Comparison of ENCODE assay signal across 17 mouse cellular contexts in genomic region chr15:101317814-101318500, GRCm38 (mm10). TPM values are rescaled to one million over a fixed set of nuclear protein-coding genes. Genes with fewer than 3 reads are reported as not detected.
DNase-seq lines count a peak whose midpoint lies in the region; ATAC-seq and TF ChIP-seq lines count a peak whose summit lies in the region.
"Had no signal": no experiment of that assay in that cellular context is flagged by ENCODE, and none has a peak within 500 bp of the region (broad histone marks: within the 10 kb centered on the region; RNA-seq: fewer than 3 reads in every experiment).

No protein-coding gene starts in this region.

- no peak overlapping the region for H3K4me3 ChIP-seq in heart, embryonic 12.5 days
- H3K4me3 ChIP-seq in lung, postnatal 0 days (ENCODE audit: low read depth, low read length), result no peak overlapping the region
- no peak overlapping the region for H3K4me3 ChIP-seq in liver, embryonic 13.5 days (replicated peaks)
- H3K4me3 ChIP-seq in stomach, postnatal 0 days (ENCODE audit: low read depth, low read length), result no peak overlapping the region
- no peak overlapping the region for H3K4me3 ChIP-seq in midbrain, embryonic 11.5 days (ENCODE audit: low read depth, low read length)
- H3K4me3 ChIP-seq: hindbrain, embryonic 10.5 days; midbrain, embryonic 13.5 days; neural tube, embryonic 13.5 days had no signal

- H3K4me2 ChIP-seq in heart, embryonic 12.5 days, result no peak overlapping the region
- no peak overlapping the region for H3K4me2 ChIP-seq in lung, postnatal 0 days (replicated peaks; ENCODE audit: low read depth, low read length)
- peak overlapping the region; percentile 40; the same call in 1 of the 2 replicates for H3K4me2 ChIP-seq in liver, embryonic 13.5 days
- H3K4me2 ChIP-seq in stomach, postnatal 0 days (replicated peaks; ENCODE audit: low read depth), result no peak overlapping the region
- no peak overlapping the region for H3K4me2 ChIP-seq in midbrain, embryonic 11.5 days
- H3K4me2 ChIP-seq: midbrain, embryonic 13.5 days; neural tube, embryonic 13.5 days had no signal

- H3K9me3 ChIP-seq in heart, embryonic 12.5 days (replicated peaks), result 0 out of 2 replicates have a peak, but pooled peaks cover 2% of the 10 kb centered on the region
- no peaks in the 10 kb centered on the region for H3K9me3 ChIP-seq in lung, postnatal 0 days (ENCODE audit: low read length)
- H3K9me3 ChIP-seq in liver, embryonic 13.5 days (replicated peaks), result no peaks in the 10 kb centered on the region
- H3K9me3 ChIP-seq in stomach, postnatal 0 days (ENCODE audit: control insufficient read depth, low read length), result no peaks in the 10 kb centered on the region
- H3K9me3 ChIP-seq in midbrain, embryonic 11.5 days (ENCODE audit: control insufficient read depth, low read length), result no peaks in the 10 kb centered on the region
- H3K9me3 ChIP-seq: hindbrain, embryonic 10.5 days; midbrain, embryonic 13.5 days; neural tube, embryonic 13.5 days had no signal

- peaks cover 50% of the 10 kb centered on the region for H3K4me1 ChIP-seq in heart, embryonic 12.5 days (replicated peaks)
- no peaks in the 10 kb centered on the region; the same call in 1 of the 2 replicates for H3K4me1 ChIP-seq in lung, postnatal 0 days (ENCODE audit: insufficient read depth, low read depth, low read length)
- peaks cover 38% of the 10 kb centered on the region for H3K4me1 ChIP-seq in liver, embryonic 13.5 days (replicated peaks)
- no peaks in the 10 kb centered on the region for H3K4me1 ChIP-seq in stomach, postnatal 0 days (replicated peaks; ENCODE audit: control insufficient read depth, insufficient read depth)
- H3K4me1 ChIP-seq in midbrain, embryonic 11.5 days (ENCODE audit: control insufficient read depth, insufficient read depth, low read length), result peaks cover 4% of the 10 kb centered on the region; the same call in 1 of the 2 replicates

- TF ChIP-seq CTCF in lung, postnatal 0 days (IDR thresholded peaks at IDR 0.05), result peak; percentile 5; the same call in 1 of the 2 replicates
- TF ChIP-seq CTCF in stomach, postnatal 0 days (IDR thresholded peaks at IDR 0.05; ENCODE audit: low read depth), result 0 out of 2 replicates have a peak, but pooled peaks have one; percentile 4

- no peaks in the 10 kb centered on the region for H3K27me3 ChIP-seq in heart, embryonic 12.5 days (replicated peaks)
- H3K27me3 ChIP-seq in lung, postnatal 0 days (replicated peaks; ENCODE audit: insufficient read depth, low read length), result no peaks in the 10 kb centered on the region
- no peaks in the 10 kb centered on the region; the same call in 1 of the 2 replicates for H3K27me3 ChIP-seq in liver, embryonic 13.5 days
- no peaks in the 10 kb centered on the region for H3K27me3 ChIP-seq in stomach, postnatal 0 days (ENCODE audit: control insufficient read depth, insufficient read depth, low read length)
- no peaks in the 10 kb centered on the region for H3K27me3 ChIP-seq in midbrain, embryonic 11.5 days (ENCODE audit: control insufficient read depth, insufficient read depth, low read length)
- H3K27me3 ChIP-seq: midbrain, embryonic 13.5 days had no signal

- no peaks in the 10 kb centered on the region for H3K36me3 ChIP-seq in heart, embryonic 12.5 days
- H3K36me3 ChIP-seq in lung, postnatal 0 days (ENCODE audit: insufficient read depth, low read length), result no peaks in the 10 kb centered on the region
- no peaks in the 10 kb centered on the region for H3K36me3 ChIP-seq in liver, embryonic 13.5 days
- H3K36me3 ChIP-seq in stomach, postnatal 0 days (ENCODE audit: control insufficient read depth, insufficient read depth, low read length), result no peaks in the 10 kb centered on the region
- H3K36me3 ChIP-seq in midbrain, embryonic 11.5 days (ENCODE audit: control insufficient read depth, insufficient read depth, low read length), result no peaks in the 10 kb centered on the region
- H3K36me3 ChIP-seq: hindbrain, embryonic 10.5 days; midbrain, embryonic 13.5 days; neural tube, embryonic 13.5 days had no signal

- H3K9ac ChIP-seq in heart, embryonic 12.5 days, result no peak overlapping the region
- H3K9ac ChIP-seq in lung, postnatal 0 days (replicated peaks; ENCODE audit: low read depth), result no peak overlapping the region
- no peak overlapping the region for H3K9ac ChIP-seq in liver, embryonic 13.5 days
- no peak overlapping the region for H3K9ac ChIP-seq in stomach, postnatal 0 days (ENCODE audit: low read length)
- H3K9ac ChIP-seq in midbrain, embryonic 11.5 days (ENCODE audit: low read length), result no peak overlapping the region
- H3K9ac ChIP-seq: liver, embryonic 14.5 days; midbrain, embryonic 13.5 days; neural tube, embryonic 13.5 days had no signal

- peak overlapping the region; percentile 79; the same call in 1 of the 2 replicates for H3K27ac ChIP-seq in heart, embryonic 12.5 days (ENCODE audit: poor library complexity, severe bottlenecking)
- H3K27ac ChIP-seq in lung, postnatal 0 days (ENCODE audit: low read length), result no peak overlapping the region; the same call in 1 of the 2 replicates
- H3K27ac ChIP-seq in liver, embryonic 13.5 days, result peak overlapping the region; percentile 53
- no peak overlapping the region for H3K27ac ChIP-seq in stomach, postnatal 0 days (replicated peaks)
- no peak overlapping the region for H3K27ac ChIP-seq in midbrain, embryonic 11.5 days (ENCODE audit: low read depth, low read length)
- H3K27ac ChIP-seq: hindbrain, embryonic 10.5 days; liver, embryonic 14.5 days; midbrain, embryonic 13.5 days; neural tube, embryonic 13.5 days had no signal

- ATAC-seq in heart, embryonic 12.5 days (ENCODE audit: insufficient number of reproducible peaks, low FRiP score), result no peak
- no peak for ATAC-seq in lung, postnatal 0 days
- no peak for ATAC-seq in liver, embryonic 13.5 days (ENCODE audit: low read depth)
- no peak for ATAC-seq in stomach, postnatal 0 days (ENCODE audit: low FRiP score, low TSS enrichment)
- no peak for ATAC-seq in midbrain, embryonic 11.5 days (ENCODE audit: low FRiP score)
- ATAC-seq: midbrain, embryonic 13.5 days had no signal

- TF ChIP-seq EP300 in lung, postnatal 0 days (IDR thresholded peaks at IDR 0.05), result no peak
- no peak for TF ChIP-seq EP300 in stomach, postnatal 0 days (optimal IDR thresholded peaks at IDR 0.05)

- WGBS in heart, embryonic 12.5 days, result 71% methylated on average over 2 of the region's 2 CpGs
- 49% methylated on average over 2 of the region's 2 CpGs for WGBS in lung, postnatal 0 days
- 25% methylated on average over 2 of the region's 2 CpGs for WGBS in liver, embryonic 13.5 days (ENCODE audit: insufficient replicate concordance)
- 83% methylated on average over 2 of the region's 2 CpGs for WGBS in stomach, postnatal 0 days
- WGBS in midbrain, embryonic 11.5 days, result 78% methylated on average over 2 of the region's 2 CpGs

- no peak for DNase-seq in heart, adult 9 months (ENCODE audit: low spot score in 2 of 2)
- no peak for DNase-seq in lung, postnatal 0 days (ENCODE audit: low spot score)
- no peak for DNase-seq in lung, postnatal 14 days
- no peak for DNase-seq in liver, embryonic 13.5 days
- no peak for DNase-seq in stomach, postnatal 0 days (ENCODE audit: low spot score)
- DNase-seq in frontal cortex, adult 2 months (ENCODE audit: extremely low spot score in 1 of 2, low spot score in 1 of 2), result no peak
- no peak for DNase-seq in midbrain, embryonic 11.5 days (ENCODE audit: low spot score, missing footprints)
- DNase-seq: adrenal gland, adult 2 months; embryo, embryonic 11 days; kidney, postnatal 10 days; retina, postnatal 1 day; thymus, postnatal 25 days had no signal

RNA-seq across cellular contexts. Expression of gene 6030408B16Rik, which starts 24.9 kb away (rescaled TPM):
- 0.73 and 0.83 TPM in 2 replicates for polyA plus RNA-seq in heart, embryonic 12.5 days (2016; fragmentation: Nextera tagmentation; extraction: Ambion mirVana)
- polyA plus RNA-seq in lung, postnatal 0 days (2015; fragmentation: Nextera tagmentation; extraction: Ambion mirVana), result 74.9 and 82.4 TPM in 2 replicates
- 0.13 and 0.22 TPM in 2 replicates for polyA plus RNA-seq in liver, embryonic 13.5 days (2015; fragmentation: Nextera tagmentation; extraction: Ambion mirVana)
- polyA plus RNA-seq in stomach, postnatal 0 days (2015; fragmentation: Nextera tagmentation; extraction: Ambion mirVana), result 2.4 TPM in 2 replicates
- 0.27 and 0.52 TPM in 2 replicates for polyA plus RNA-seq in frontal cortex, adult 2 months (2012; rRNA removed)
- 0.33 TPM in 1 of 2 replicates, not detected in the other for polyA plus RNA-seq in midbrain, embryonic 11.5 days (2014; fragmentation: Nextera tagmentation; extraction: Ambion mirVana)

RNA-seq across cellular contexts. Expression of gene Atg101, which starts 33.9 kb away (rescaled TPM):
- 46.6 and 49.7 TPM in 2 replicates for polyA plus RNA-seq in heart, embryonic 12.5 days (2016; fragmentation: Nextera tagmentation; extraction: Ambion mirVana)
- 73.1 and 74.2 TPM in 2 replicates for polyA plus RNA-seq in lung, postnatal 0 days (2015; fragmentation: Nextera tagmentation; extraction: Ambion mirVana)
- 29.6 and 31.7 TPM in 2 replicates for polyA plus RNA-seq in liver, embryonic 13.5 days (2015; fragmentation: Nextera tagmentation; extraction: Ambion mirVana)
- polyA plus RNA-seq in stomach, postnatal 0 days (2015; fragmentation: Nextera tagmentation; extraction: Ambion mirVana), result 49.3 and 50.4 TPM in 2 replicates
- polyA plus RNA-seq in frontal cortex, adult 2 months (2012; rRNA removed), result 50.2 and 58.3 TPM in 2 replicates
- 57.9 and 67.4 TPM in 2 replicates for polyA plus RNA-seq in midbrain, embryonic 11.5 days (2014; fragmentation: Nextera tagmentation; extraction: Ambion mirVana)

RNA-seq across cellular contexts. Expression of gene Krt80, which starts 52.0 kb away (rescaled TPM):
- 7.0 and 7.5 TPM in 2 replicates for polyA plus RNA-seq in heart, embryonic 12.5 days (2016; fragmentation: Nextera tagmentation; extraction: Ambion mirVana)
- polyA plus RNA-seq in lung, postnatal 0 days (2015; fragmentation: Nextera tagmentation; extraction: Ambion mirVana), result 19.6 and 26.3 TPM in 2 replicates
- polyA plus RNA-seq in liver, embryonic 13.5 days (2015; fragmentation: Nextera tagmentation; extraction: Ambion mirVana), result 0.10 TPM in 2 replicates
- polyA plus RNA-seq in stomach, postnatal 0 days (2015; fragmentation: Nextera tagmentation; extraction: Ambion mirVana), result 63.0 and 75.8 TPM in 2 replicates
- 2.0 and 3.3 TPM in 2 replicates for polyA plus RNA-seq in frontal cortex, adult 2 months (2012; rRNA removed)
- polyA plus RNA-seq in midbrain, embryonic 11.5 days (2014; fragmentation: Nextera tagmentation; extraction: Ambion mirVana), result not detected in 2 replicates

Comparison
In these comparisons a context has a peak if more than half of its experiments do, and no peak if none do; other contexts are left out.
1. H3K27ac ChIP-seq: peak in heart, embryonic 12.5 days (single experiment) and liver, embryonic 13.5 days (single experiment); none in lung, postnatal 0 days (single experiment), stomach, postnatal 0 days (single experiment) and midbrain, embryonic 11.5 days (single experiment).
2. RNA of gene 6030408B16Rik, which starts 24.9 kb away (polyA plus RNA-seq): 74.9 to 82.4 TPM in lung, postnatal 0 days; 2.4 TPM in stomach, postnatal 0 days, 0.73 to 0.83 TPM in heart, embryonic 12.5 days, 0.27 to 0.52 TPM in frontal cortex, adult 2 months, 0.13 to 0.22 TPM in liver, embryonic 13.5 days and 0.33 TPM in midbrain, embryonic 11.5 days; every median in the first group is over 10 times any median in the second.